11 mouse cellular contexts compared by ENCODE assay signal in genomic region chr2:150766083-150766862, GRCm38 (mm10). TPM values are rescaled to one million over a fixed set of nuclear protein-coding genes. Genes with fewer than 3 reads are reported as not detected.
DNase-seq lines count a peak whose midpoint lies in the region; ATAC-seq and TF ChIP-seq lines count a peak whose summit lies in the region.
"Had no signal": no experiment of that assay in that cellular context is flagged by ENCODE, and none has a peak within 500 bp of the region (broad histone marks: within the 10 kb centered on the region; RNA-seq: fewer than 3 reads in every experiment).

No protein-coding gene starts in this region.

- no peak overlapping the region for H3K4me2 ChIP-seq in heart, embryonic 15.5 days
- H3K4me2 ChIP-seq in neural tube, embryonic 13.5 days: no peak overlapping the region

- no peak overlapping the region for H3K4me3 ChIP-seq in heart, embryonic 15.5 days
- no peak overlapping the region for H3K4me3 ChIP-seq in neural tube, embryonic 13.5 days
- H3K4me3 ChIP-seq in olfactory bulb, adult 2 months (ENCODE audit: insufficient read depth, low read depth, low read length): no peak overlapping the region
- H3K4me3 ChIP-seq: gastrocnemius, adult 2 months had no signal

- H3K27me3 ChIP-seq in heart, embryonic 15.5 days: no peaks in the 10 kb centered on the region
- no peaks in the 10 kb centered on the region for H3K27me3 ChIP-seq in neural tube, embryonic 13.5 days

- H3K9me3 ChIP-seq in heart, embryonic 15.5 days (replicated peaks): no peaks in the 10 kb centered on the region
- H3K9me3 ChIP-seq in neural tube, embryonic 13.5 days: no peaks in the 10 kb centered on the region

- no peak overlapping the region; the same call in 1 of the 2 replicates for H3K9ac ChIP-seq in heart, embryonic 15.5 days
- H3K9ac ChIP-seq in neural tube, embryonic 13.5 days: no peak overlapping the region

- no peak for DNase-seq in heart, postnatal 14 days
- DNase-seq in neural tube, embryonic 10.5 days (ENCODE audit: extremely low spot score, low spot score): no peak
- DNase-seq in kidney, postnatal 36 days: peak; percentile 76 to 79
- no peak for DNase-seq in adrenal gland, postnatal 14 days
- no peak for DNase-seq in left cerebral cortex, postnatal 4 days
- DNase-seq: adrenal gland, adult 8-10 months; embryo, embryonic 11 days; gastrocnemius, adult 2 months had no signal

- H3K36me3 ChIP-seq in heart, embryonic 15.5 days: peaks cover 10% of the 10 kb centered on the region
- H3K36me3 ChIP-seq in neural tube, embryonic 13.5 days: peaks cover 90% of the 10 kb centered on the region

- H3K4me1 ChIP-seq in heart, embryonic 15.5 days (replicated peaks): peaks cover 59% of the 10 kb centered on the region
- peaks cover 23% of the 10 kb centered on the region for H3K4me1 ChIP-seq in neural tube, embryonic 13.5 days (replicated peaks)
- H3K4me1 ChIP-seq in olfactory bulb, adult 2 months (ENCODE audit: control insufficient read depth, insufficient read depth, low read length): peaks cover 5% of the 10 kb centered on the region; the same call in 1 of the 2 replicates

- intact Hi-C loops in heart, postnatal 14 days (cut with DNase I): no loop called here
- intact Hi-C loops in left cerebral cortex, postnatal 4 days (cut with DNase I): no loop called here

- no peak for ATAC-seq in heart, embryonic 15.5 days (replicated peaks; ENCODE audit: insufficient number of reproducible peaks, insufficient read depth, low FRiP score, low read depth)
- no peak for ATAC-seq in neural tube, embryonic 13.5 days (ENCODE audit: low read depth)

- peak overlapping the region; percentile 95 for H3K27ac ChIP-seq in heart, embryonic 15.5 days
- H3K27ac ChIP-seq in neural tube, embryonic 13.5 days (replicated peaks): peak overlapping the region; percentile 68
- peak overlapping the region; percentile 28 for H3K27ac ChIP-seq in olfactory bulb, adult 2 months (ENCODE audit: insufficient read depth, low read depth, low read length)
- H3K27ac ChIP-seq: gastrocnemius, adult 2 months had no signal

- no peak for TF ChIP-seq CTCF in olfactory bulb, adult 2 months (IDR thresholded peaks at IDR 0.05; ENCODE audit: insufficient read depth, low read depth, low read length)

- TF ChIP-seq POLR2A in olfactory bulb, adult 2 months (IDR thresholded peaks at IDR 0.05; ENCODE audit: insufficient read depth, low read depth, low read length): no peak

- 71% methylated on average over 4 of the region's 4 CpGs for WGBS in heart, embryonic 15.5 days
- 88% methylated on average over 4 of the region's 4 CpGs for WGBS in neural tube, embryonic 13.5 days
- 72% methylated on average over 4 of the region's 4 CpGs for WGBS in olfactory bulb, adult 2 months

RNA-seq across cellular contexts. Expression of gene Entpd6, which starts 17.4 kb away (rescaled TPM):
- 17.4 and 25.3 TPM in 2 replicates for polyA plus RNA-seq in heart, embryonic 15.5 days (2015; fragmentation: Nextera tagmentation; extraction: Ambion mirVana)
- 10 to 100 TPM; 13.3 to 15.0 TPM for total RNA-seq in heart, postnatal 14 days (2021)
- polyA plus RNA-seq in neural tube, embryonic 13.5 days (2015; fragmentation: Nextera tagmentation; extraction: Ambion mirVana): 41.2 and 47.0 TPM in 2 replicates
- polyA plus RNA-seq in olfactory bulb, adult 2 months (2012; ENCODE audit: insufficient read depth, insufficient read length, low replicate concordance, missing spikeins): not detected in 2 replicates
- total RNA-seq in adrenal gland, postnatal 14 days (2021): 11.3 and 12.1 TPM in 2 replicates
- 10 to 100 TPM; 53.0 to 58.5 TPM for total RNA-seq in left cerebral cortex, postnatal 4 days (2021)

RNA-seq across cellular contexts. Expression of gene Pygb, which starts 20.3 kb away (rescaled TPM):
- polyA plus RNA-seq in heart, embryonic 15.5 days (2015; fragmentation: Nextera tagmentation; extraction: Ambion mirVana): 212 and 233 TPM in 2 replicates
- total RNA-seq in heart, postnatal 14 days (2021): 100 to 1,000 TPM; 413 to 424 TPM
- polyA plus RNA-seq in neural tube, embryonic 13.5 days (2015; fragmentation: Nextera tagmentation; extraction: Ambion mirVana): 101 TPM in 2 replicates
- not detected in 2 replicates for polyA plus RNA-seq in olfactory bulb, adult 2 months (2012; ENCODE audit: insufficient read depth, insufficient read length, low replicate concordance, missing spikeins)
- total RNA-seq in adrenal gland, postnatal 14 days (2021): 41.7 and 45.3 TPM in 2 replicates
- total RNA-seq in left cerebral cortex, postnatal 4 days (2021): 100 to 1,000 TPM; 138 to 144 TPM

Comparison
In these comparisons a context has a peak if more than half of its experiments do, and no peak if none do; other contexts are left out.
1. H3K27ac ChIP-seq: peak in every context shown above with its lines; median percentile 95 in heart, embryonic 15.5 days; 68 in neural tube, embryonic 13.5 days; 28 in olfactory bulb, adult 2 months.
2. DNase-seq: peak in kidney, postnatal 36 days (2 of 2); none in heart, postnatal 14 days (0 of 2), neural tube, embryonic 10.5 days (single experiment), adrenal gland, postnatal 14 days (single experiment) and left cerebral cortex, postnatal 4 days (single experiment).